Mouse (Mus musculus) left cerebral cortex, postnatal 25 days (tissue): ENCODE measurements around the gene Pdzd2. TPM values are rescaled to one million over a fixed set of nuclear protein-coding genes. Genes with fewer than 3 reads are reported as not detected.

ENCODE experiments used
- DNase-seq, 2 experiments: peaks; one replicate each; pipeline ENCODE4 v3.0.0; 2022; ENCODE audit warnings: low spot score in 2 of 2, mixed read lengths in 1 of 2
- intact Hi-C: fragments of 180-260 bp; cut with DNase I; formaldehyde crosslinking; loops from one replicate; pipeline ENCODE4 v1.15.1; 2025
- total RNA-seq, 2 experiments: library from RNA; stranded (reverse); gene quantifications; 2 replicates each; pipeline ENCODE4 v1.2.3; 2021

Pdzd2 gene
- total RNA-seq, 2 experiments from 2014 or later = 79.8 to 89.9 TPM

DNA sequence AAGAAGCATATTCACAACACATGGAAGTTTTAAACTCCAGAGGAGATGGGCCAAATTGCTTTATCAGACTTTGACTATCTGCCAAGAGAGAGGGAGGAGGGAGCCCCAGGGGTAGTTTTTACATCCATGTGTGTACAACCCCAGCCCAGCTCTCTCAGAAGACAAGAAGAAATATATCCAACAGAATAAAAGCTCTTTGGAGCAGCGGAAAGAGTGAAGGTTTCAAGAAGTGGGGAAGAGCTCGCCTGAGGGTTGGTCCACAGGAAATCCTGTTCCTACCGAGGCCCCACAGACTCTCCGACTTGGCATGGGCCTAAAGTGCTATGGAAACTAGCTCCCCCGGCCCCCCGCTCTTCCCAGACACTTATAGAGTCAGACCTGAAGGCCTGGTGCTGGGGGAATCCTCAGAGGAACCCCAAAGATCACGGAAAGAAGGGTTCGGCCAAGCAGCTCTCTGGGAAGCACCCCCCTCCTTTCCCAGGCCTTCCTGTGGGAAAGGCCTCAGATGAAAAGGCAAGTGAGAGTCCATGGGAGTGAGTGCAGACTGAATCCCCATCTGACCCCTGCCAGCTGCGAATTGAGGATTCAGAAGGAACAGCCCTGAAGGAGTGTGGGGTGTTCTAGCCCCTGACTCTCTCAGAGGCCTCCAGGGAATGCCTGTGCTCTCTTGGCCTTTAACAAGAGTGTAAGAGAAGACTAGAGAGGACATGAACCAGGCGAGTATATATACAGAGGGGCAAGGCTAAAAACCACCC, 134.3 kb downstream of the Pdzd2 start:
- DNase-seq = no peak
- intact Hi-C loops = loop anchor here (10.0 kb wide), 1 partner anchor 1601 kb away; the partner anchor contains the start of gene Slc45a2

DNA sequence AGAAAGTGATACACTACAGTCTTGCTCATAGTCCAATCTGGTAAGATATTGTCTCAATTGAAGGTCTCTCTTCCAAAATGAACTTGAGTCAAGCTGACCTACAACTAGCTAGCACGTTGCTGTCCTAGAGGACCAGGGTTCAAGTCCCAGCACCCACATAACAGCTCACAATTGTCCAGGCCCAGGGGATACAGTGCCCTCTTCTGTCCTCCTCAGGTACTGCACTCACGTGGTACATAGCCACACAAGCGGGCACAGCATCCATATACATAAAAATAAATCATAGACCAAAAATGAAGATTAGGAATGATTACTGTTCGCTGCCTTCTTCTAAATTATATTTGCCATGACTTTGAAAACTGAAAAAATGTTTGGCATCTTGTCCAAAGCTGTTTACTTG, 136.1 kb downstream of the Pdzd2 start:
- intact Hi-C loops = loop anchor here (10.0 kb wide), 1 partner anchor 1599 kb away; the partner anchor contains the start of gene Slc45a2
- no peak for DNase-seq

- intact Hi-C loops = no loop called here
- no peak for DNase-seq
Observed at GRCm38 (mm10) chr15:12593094-12593493, 146.6 kb downstream of the Pdzd2 start.

DNA sequence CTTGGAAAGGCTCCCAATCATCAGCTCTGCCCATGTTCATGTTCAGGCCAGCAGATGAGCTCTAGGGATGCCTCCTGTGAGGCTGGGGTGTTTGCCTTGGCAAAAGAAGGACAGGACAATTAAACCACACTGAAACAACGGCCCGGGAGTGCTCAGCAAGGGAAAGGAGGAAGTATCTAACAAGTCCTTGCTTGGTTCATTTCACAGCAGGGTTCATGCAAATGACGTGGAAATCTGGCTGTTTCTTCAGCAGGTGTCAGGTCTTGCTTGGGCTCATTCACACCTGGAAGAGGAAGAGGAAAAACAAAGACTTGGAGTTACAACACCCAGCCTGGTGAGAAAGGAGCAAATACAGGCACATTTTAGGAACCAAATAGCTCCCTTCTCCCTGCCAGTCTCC, 147.1 kb downstream of the Pdzd2 start:
- intact Hi-C loops = no loop called here
- DNase-seq = no peak

- peak in 1 of 2 experiments; percentile 44 for DNase-seq
- intact Hi-C loops = no loop called here
Observed at GRCm38 (mm10) chr15:12588661-12589060, 151.1 kb downstream of the Pdzd2 start.

DNA sequence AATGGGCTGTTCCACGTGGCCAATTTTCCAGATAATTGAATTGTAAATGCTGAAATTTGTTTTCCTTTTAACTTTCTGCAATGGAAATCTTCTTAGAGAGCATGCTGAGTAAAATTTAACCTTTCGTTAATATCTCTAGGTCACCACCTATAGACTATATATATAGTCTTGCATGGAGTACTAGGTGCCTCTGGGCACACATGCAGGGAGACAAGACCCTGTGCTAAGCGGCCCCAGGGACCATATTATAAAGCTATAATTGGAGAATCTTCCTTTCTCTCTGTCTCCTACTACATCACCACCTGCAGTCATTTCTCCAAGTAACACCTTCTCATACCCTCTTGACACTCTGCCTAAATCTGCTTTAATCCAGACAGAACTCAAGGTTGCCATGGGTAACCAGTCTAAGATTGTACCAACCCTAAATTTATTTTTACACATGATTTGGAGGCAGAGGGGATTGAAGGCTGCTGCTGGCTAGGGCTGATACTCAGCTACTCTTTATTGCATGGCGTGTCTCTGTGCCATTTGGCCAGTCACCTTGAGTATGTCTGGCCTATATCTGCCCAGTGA, 152.8 kb downstream of the Pdzd2 start:
- peak in 1 of 2 experiments; percentile 25 for DNase-seq
- intact Hi-C loops = loop anchor here (1.0 kb wide), 2 partner anchors 153 to 208 kb away; no protein-coding TSS in a partner anchor

GRCm38 (mm10) chr15:12586154-12586553, 153.6 kb downstream of the Pdzd2 start:
- intact Hi-C loops = loop anchor here (1.0 kb wide), 2 partner anchors 154 to 209 kb away; no protein-coding TSS in a partner anchor
- peak; percentile 77 to 86 for DNase-seq

- no peak for DNase-seq
- intact Hi-C loops = no loop called here
Observed at GRCm38 (mm10) chr15:12583051-12583450, 156.7 kb downstream of the Pdzd2 start.

DNA sequence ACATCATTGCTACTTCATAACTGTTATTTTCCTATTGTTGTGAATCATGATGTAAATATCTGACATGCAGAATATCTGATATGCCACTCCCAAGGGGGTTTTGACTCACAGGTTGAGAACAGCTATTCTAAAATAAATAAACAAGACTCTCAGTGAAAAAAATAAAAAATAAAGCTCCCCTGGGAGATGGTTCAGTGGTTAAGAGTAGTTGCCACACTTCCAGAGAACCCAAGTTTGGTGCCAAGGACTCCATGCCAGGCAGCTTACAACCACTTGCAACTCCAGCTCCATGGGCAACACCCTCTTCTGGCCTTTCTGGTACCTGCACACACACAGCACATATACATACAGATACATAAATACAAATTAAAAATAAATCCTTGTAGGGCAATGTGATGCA, 157.3 kb downstream of the Pdzd2 start:
- intact Hi-C loops = no loop called here
- no peak for DNase-seq

DNA sequence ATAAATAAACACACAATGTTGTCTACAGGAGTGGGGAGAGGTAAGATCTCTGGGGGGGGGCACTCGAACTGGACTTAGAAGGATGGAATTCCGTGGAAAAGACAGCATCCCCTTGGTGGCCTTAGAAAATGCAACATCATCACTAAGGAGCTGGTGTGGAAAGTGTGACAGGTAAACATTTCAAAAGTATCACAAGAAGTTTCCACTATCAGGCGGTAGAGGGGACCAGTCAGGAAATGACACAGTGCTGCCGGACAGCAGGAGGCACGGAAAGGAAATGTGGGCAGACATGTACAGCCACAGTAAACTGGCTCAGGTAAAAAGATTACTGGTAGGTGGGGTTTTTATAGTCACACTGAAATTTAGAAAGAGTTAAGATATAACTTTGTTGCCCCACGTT, 160.5 kb downstream of the Pdzd2 start:
- intact Hi-C loops = loop anchor here (5.0 to 10.0 kb wide), 2 partner anchors 307 to 374 kb away; partner anchors contain the start of gene Mtmr12
- DNase-seq = no peak

- intact Hi-C loops = loop anchor here (5.0 to 10.0 kb wide), 2 partner anchors 306 to 373 kb away; partner anchors contain the start of gene Mtmr12
Observed at GRCm38 (mm10) chr15:12578276-12578675, 161.4 kb downstream of the Pdzd2 start.

GRCm38 (mm10) chr15:12577715-12578114, 162.0 kb downstream of the Pdzd2 start:
- intact Hi-C loops = loop anchor here (2.0 to 10.0 kb wide), 3 partner anchors 207 to 373 kb away; partner anchors contain the start of gene Mtmr12
- no peak for DNase-seq

More at GRCm38 (mm10) chr15:12578276-12578675, 161.4 kb downstream of the Pdzd2 start:
- peak; percentile 71 to 74 for DNase-seq

- intact Hi-C loops = loop anchor here (2.0 to 10.0 kb wide), 3 partner anchors 206 to 372 kb away; partner anchors contain the start of gene Mtmr12
- DNase-seq = peak; percentile 56 to 59
Observed at GRCm38 (mm10) chr15:12577054-12577696, 162.5 kb downstream of the Pdzd2 start.

GRCm38 (mm10) chr15:12573621-12574020, 166.1 kb downstream of the Pdzd2 start:
- intact Hi-C loops = loop anchor here (10.0 kb wide), 1 partner anchor 369 kb away; the partner anchor contains the start of gene Mtmr12

DNA sequence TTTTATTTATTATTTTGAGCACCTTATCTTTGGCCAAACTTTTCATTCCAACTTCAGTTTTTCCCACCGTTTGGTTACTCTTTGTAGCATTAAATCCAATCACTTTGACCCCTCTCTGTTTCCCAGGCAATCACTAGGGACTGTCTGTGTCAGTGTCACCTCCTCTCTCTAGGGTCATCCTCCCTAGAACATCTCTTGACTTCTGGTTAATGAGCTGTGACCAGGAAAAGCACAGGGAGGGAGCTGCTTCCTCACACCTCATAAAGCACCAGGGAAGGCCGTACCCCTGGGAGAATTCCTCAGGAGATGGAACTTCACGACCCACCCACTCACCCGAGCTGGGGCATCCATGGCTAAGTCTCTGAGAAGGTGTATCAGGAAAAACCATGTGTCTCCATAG, 168.6 kb downstream of the Pdzd2 start:
- intact Hi-C loops = loop anchor here (10.0 kb wide), 1 partner anchor 366 kb away; the partner anchor contains the start of gene Mtmr12
- DNase-seq = no peak

More at GRCm38 (mm10) chr15:12573621-12574020, 166.1 kb downstream of the Pdzd2 start:
- DNase-seq = no peak

- intact Hi-C loops = no loop called here
- DNase-seq = no peak
Observed at GRCm38 (mm10) chr15:12566637-12567440, 172.9 kb downstream of the Pdzd2 start.

GRCm38 (mm10) chr15:12565281-12565680, 174.4 kb downstream of the Pdzd2 start:
- DNase-seq = no peak
- intact Hi-C loops = no loop called here

DNA sequence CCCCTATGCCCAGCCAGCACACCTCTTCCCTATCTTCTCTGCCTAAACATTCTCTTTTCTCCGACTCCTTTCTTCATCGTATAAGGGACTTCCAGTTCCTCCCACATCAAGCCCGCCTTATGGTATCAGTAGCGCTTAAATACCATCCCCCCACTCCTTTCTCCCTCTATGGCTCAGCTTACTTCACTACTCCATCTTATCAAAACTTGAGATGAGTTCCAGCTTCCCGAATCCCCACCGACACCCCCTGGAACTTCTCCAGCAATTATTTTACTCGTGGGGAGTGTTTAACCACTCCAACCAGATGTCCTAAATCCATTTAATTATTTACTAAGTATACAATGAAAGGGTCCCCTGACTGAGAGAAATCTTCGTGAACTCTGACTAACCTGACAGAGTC, 179.2 kb downstream of the Pdzd2 start:
- no peak for DNase-seq
- intact Hi-C loops = no loop called here
